Mouse (Mus musculus) embryo, embryonic 10 days (tissue): Measurements from ENCODE around the gene Gm5478.
"Not testable (repeated sequence)": the region's sequence is repeated elsewhere in the genome, so short reads cannot be mapped to it uniquely, and the experiment has no call there.

ENCODE experiments used
- DNase-seq: peaks from one replicate; pipeline ENCODE4 v3.0.0-alpha.2; 2015; ENCODE audit warnings: low spot score

Gm5478 gene

DNA sequence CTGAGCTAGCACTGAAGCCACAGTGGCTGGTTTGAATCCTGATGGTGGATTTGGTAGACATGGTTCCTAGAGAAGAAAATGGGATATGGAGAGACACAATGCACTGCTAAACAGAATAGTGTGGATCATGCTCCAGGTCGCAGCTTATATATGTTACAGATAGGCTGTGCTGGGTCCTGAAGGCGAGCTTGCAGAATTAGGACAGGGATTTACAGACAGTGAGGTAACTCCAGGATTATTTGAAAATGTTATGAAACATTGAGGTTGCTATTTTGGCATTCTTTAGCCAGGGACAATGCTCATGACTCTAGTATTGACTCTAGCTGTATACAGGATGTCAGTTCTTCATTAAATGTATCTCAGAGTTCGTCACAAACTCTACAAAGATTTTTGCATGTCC is at the start of gene Gm5478:
Gene Gm5478 (minus strand): TSS at position 101 of the 400 bp plus-strand sequence.
- DNase-seq = no peak

DNA sequence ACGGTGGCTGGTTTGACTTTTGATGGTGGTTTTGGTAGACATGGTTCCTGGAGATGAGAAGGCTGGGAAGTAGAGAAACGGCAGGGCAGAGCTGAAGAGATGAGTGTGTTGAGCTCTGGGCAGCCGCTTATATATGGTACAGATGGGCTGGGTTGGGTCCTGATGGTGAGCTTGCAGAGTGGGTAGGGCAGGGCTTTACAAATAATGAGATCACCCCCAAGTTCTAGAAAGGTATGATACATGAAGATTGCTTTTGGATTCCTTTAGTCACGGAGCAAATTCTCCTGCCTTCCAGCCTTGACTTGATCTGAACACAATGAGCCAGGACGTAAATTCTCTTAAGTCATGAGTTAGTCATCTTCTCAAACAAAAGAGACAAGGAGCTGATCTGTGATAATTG is 47.0 kb upstream of the Gm5478 start, which contains the start of gene Krt6a:
Gene Krt6a (minus strand): TSS at position 101 of the 400 bp plus-strand sequence.
- no peak for DNase-seq

DNA sequence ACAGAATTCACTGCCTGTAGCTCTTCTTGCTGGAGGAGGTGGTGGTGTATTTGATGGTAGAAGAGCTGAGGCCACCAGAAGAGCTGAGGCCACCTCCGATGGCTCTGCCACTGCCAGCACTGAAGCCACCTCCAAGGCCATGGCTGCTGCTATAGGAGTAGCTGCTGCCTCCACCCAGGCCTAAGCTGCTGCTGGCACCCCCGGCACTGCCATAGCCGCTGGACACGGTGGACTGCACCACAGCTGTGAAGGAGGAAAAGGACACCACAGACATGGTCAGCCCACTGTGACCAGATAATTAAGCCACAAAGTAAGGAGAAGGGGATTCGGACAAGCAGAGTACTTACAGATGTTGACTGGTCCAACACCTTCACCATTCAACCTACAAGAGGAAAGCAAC is 43.3 kb upstream of the Gm5478 start:
- not testable (repeated sequence) for DNase-seq

DNA sequence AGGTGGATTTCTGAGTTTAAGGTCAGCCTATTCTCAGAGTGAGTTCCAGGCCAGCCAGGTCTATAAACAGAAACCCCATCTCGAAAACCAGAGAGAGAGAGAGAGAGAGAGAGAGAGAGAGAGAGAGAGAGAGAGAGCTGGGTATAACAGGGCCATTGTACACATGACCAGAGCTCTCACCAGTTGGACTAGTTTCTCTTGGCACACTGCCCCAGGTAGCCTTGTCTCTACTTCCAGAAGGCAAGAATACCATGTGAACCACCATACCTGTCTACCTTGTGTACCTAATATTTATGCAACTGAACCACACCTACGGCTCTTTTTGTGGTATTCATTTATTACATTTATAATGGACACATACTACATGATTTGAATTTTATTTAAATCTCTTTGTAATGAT is 41.0 kb upstream of the Gm5478 start:
- no peak for DNase-seq

DNA sequence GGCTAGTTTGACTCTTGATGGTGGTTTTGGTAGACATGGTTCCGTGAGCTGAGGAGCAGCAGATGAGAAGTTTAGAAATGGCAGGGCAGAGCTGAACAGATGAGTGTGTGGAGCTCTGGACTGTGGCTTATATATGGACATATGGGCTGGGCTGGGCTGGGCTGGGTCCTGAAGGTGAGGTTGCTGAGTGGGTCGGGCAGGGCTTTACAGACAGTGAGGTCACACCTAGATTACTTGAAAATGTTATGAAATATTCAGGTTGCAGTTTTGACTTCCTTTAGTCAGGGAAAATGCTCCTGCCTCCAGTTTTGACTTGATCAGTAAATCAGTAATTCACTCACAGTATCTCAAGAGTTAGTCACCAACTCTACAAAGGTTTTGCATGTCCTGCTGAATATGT is 33.0 kb upstream of the Gm5478 start, which contains the start of gene Krt6b:
Gene Krt6b (minus strand): TSS at position 101 of the 400 bp plus-strand sequence.
- DNase-seq = no peak

DNA sequence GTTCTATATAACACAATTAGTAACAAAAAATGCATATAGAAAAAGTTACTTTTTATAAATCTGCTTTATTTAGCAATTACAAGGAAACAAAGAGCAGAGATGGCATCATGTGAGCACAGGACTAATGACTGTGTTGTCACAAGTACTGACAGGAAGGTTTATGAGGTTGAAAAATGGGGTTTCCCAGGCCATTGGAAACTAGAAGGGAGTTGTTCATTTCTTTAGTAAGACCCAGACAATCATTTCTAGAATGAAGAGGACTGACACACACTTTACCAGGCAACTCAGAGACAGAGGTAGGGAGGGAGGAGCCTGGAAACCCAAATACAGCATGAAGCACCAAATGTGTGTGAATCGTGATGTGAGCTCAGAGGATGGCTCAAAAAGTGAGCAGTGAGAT is 28.8 kb upstream of the Gm5478 start:
- DNase-seq = no peak

DNA sequence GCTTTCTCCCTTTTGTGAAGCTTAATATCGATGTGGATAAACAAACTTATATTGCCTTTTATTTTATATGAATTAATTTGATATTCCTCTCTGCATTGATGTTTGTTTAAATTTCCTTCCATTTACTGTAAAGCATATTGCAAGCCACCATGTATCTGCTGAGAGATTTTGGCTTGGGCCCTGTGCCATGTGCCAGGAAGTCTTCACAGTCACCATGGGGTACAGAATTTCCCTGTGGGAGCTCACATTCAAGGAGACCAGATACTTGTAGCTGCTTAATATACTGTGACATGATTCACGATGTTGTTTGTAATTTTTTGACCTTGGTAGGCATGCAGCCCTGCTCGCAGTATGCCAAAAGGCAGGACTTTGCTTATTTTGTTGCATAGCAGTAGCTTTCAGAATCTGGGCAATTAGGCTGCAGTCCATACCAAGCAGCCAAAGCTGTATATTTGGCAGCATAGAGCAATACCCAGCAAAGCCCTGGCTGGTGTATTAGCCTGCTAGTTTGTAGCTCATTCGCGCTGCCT is 5.6 kb upstream of the Gm5478 start:
- no peak for DNase-seq

DNA sequence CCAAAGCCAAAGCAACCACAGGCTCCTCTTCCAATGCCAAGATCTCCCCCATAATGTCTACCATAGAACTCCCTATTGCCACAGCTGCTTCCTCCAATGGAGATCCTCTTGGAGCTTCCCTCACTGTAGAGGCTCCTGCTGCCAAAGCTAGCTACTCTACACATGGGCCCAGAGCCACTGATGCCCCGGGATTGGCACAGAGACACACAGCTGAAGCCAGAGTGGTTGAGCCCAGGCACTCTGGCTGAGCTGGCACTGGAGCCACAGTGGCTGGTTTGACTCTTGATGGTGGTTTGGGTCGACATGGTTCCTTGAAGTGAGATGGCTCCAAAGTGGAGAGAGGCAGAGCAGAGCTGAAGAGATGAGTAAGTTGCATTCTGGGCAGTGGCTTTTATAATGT is 19.3 kb downstream of the Gm5478 start, which contains the start of gene Gm5414:
Gene Gm5414 (minus strand): TSS at position 305 of the 400 bp plus-strand sequence.
- no peak for DNase-seq

DNA sequence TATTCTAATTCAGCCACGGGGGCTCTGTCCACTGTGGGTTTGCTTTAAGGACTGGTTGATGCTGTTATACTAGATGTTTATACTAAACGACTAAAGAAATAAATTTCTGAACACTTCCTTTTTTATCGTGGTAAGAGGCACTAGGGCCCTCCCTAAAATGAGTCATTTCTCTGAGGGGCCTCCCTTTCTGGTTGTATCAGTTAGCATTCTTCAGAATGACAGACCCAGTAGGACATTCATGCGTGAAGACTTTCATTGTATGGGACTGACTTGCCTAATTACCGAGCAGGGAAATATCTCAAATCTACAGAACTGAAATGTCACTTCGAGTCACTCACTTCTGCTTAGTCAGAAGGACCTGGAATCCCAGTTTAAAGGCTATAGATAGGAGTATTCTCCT is 48.1 kb downstream of the Gm5478 start:
- no peak for DNase-seq
